In genomic region chr4:46343596-46344260, GRCm38 (mm10) we compare ENCODE assay signal across 8 mouse cellular contexts. TPM values are rescaled to one million over a fixed set of nuclear protein-coding genes. Genes with fewer than 3 reads are reported as not detected.
DNase-seq lines count a peak whose midpoint lies in the region; ATAC-seq lines count a peak whose summit lies in the region.

Gene Foxe1, plus strand, starts transcription at chr4:46343609.

- H3K4me1 ChIP-seq in heart, embryonic 16.5 days (ENCODE audit: control insufficient read depth, insufficient read depth, low read length), result no peaks in the 10 kb centered on the region
- no peaks in the 10 kb centered on the region for H3K4me1 ChIP-seq in brown adipose tissue, adult 24 weeks (ENCODE audit: control insufficient read depth, insufficient read depth, insufficient read length, low read length)
- no peaks in the 10 kb centered on the region; the same call in 1 of the 2 replicates for H3K4me1 ChIP-seq in hindbrain, embryonic 14.5 days (replicated peaks; ENCODE audit: control insufficient read depth, insufficient read depth, low read length)
- peaks cover 24% of the 10 kb centered on the region for H3K4me1 ChIP-seq in midbrain, embryonic 15.5 days

- no peak within 1 kb of the TSS for H3K9ac ChIP-seq in heart, embryonic 16.5 days (ENCODE audit: low read length)
- H3K9ac ChIP-seq in hindbrain, embryonic 14.5 days, result no peak within 1 kb of the TSS
- H3K9ac ChIP-seq in midbrain, embryonic 15.5 days, result no peak within 1 kb of the TSS

- no peak for DNase-seq in heart, postnatal 14 days
- DNase-seq in hindbrain, embryonic 14.5 days (ENCODE audit: low spot score), result no peak
- DNase-seq in adrenal gland, adult 18-20 months (ENCODE audit: low spot score in 2 of 2), result no peak
- no peak for DNase-seq in adrenal gland, postnatal 36 days
- no peak for DNase-seq in adrenal gland, adult 8-10 months

- peak within 1 kb of the TSS; percentile 50 for H3K4me3 ChIP-seq in heart, embryonic 16.5 days (ENCODE audit: low read length)
- peak within 1 kb of the TSS; percentile 43; the same call in 1 of the 2 replicates for H3K4me3 ChIP-seq in brown adipose tissue, adult 24 weeks (ENCODE audit: insufficient read depth, low read depth, low read length)
- H3K4me3 ChIP-seq in hindbrain, embryonic 14.5 days (replicated peaks; ENCODE audit: low read length), result peak within 1 kb of the TSS; percentile 32
- peak within 1 kb of the TSS; percentile 40 for H3K4me3 ChIP-seq in midbrain, embryonic 15.5 days

- H3K27ac ChIP-seq in heart, embryonic 16.5 days (ENCODE audit: low read length), result no peak within 1 kb of the TSS
- H3K27ac ChIP-seq in brown adipose tissue, adult 24 weeks (replicated peaks; ENCODE audit: low read depth, low read length), result no peak within 1 kb of the TSS
- H3K27ac ChIP-seq in hindbrain, embryonic 14.5 days, result no peak within 1 kb of the TSS
- no peak within 1 kb of the TSS for H3K27ac ChIP-seq in midbrain, embryonic 15.5 days

- no peak for ATAC-seq in heart, embryonic 16.5 days (replicated peaks; ENCODE audit: extremely low read depth, insufficient read depth, low FRiP score)
- ATAC-seq in hindbrain, embryonic 14.5 days (ENCODE audit: low FRiP score), result peak; percentile 14; the same call in 1 of the 2 replicates
- peak; percentile 20; the same call in 1 of the 2 replicates for ATAC-seq in midbrain, embryonic 15.5 days (replicated peaks)

- H3K9me3 ChIP-seq in heart, embryonic 16.5 days (replicated peaks; ENCODE audit: control insufficient read depth, low read length), result no peaks in the 10 kb centered on the region
- no peaks in the 10 kb centered on the region for H3K9me3 ChIP-seq in hindbrain, embryonic 14.5 days (ENCODE audit: control insufficient read depth, low read length)
- H3K9me3 ChIP-seq in midbrain, embryonic 15.5 days, result no peaks in the 10 kb centered on the region

- H3K4me2 ChIP-seq in heart, embryonic 16.5 days (ENCODE audit: low read depth, low read length), result peak within 1 kb of the TSS; percentile 61
- H3K4me2 ChIP-seq in hindbrain, embryonic 14.5 days (replicated peaks), result peak within 1 kb of the TSS; percentile 46
- peak within 1 kb of the TSS; percentile 55 for H3K4me2 ChIP-seq in midbrain, embryonic 15.5 days

- no peaks in the 10 kb centered on the region for H3K36me3 ChIP-seq in heart, embryonic 16.5 days (ENCODE audit: control insufficient read depth, insufficient read depth)
- no peaks in the 10 kb centered on the region for H3K36me3 ChIP-seq in hindbrain, embryonic 14.5 days (replicated peaks; ENCODE audit: control insufficient read depth, insufficient read depth)
- no peaks in the 10 kb centered on the region for H3K36me3 ChIP-seq in midbrain, embryonic 15.5 days (replicated peaks)

- H3K27me3 ChIP-seq in heart, embryonic 16.5 days (ENCODE audit: control insufficient read depth, insufficient read depth, low read length), result peaks cover 88% of the 10 kb centered on the region
- peaks cover 98% of the 10 kb centered on the region for H3K27me3 ChIP-seq in hindbrain, embryonic 14.5 days (ENCODE audit: control insufficient read depth, insufficient read depth, low read length)
- H3K27me3 ChIP-seq in midbrain, embryonic 15.5 days (replicated peaks), result peaks cover 93% of the 10 kb centered on the region

- 1% methylated on average over 58 of the region's 70 CpGs for WGBS in heart, embryonic 16.5 days
- 1% methylated on average over 60 of the region's 70 CpGs for WGBS in hindbrain, embryonic 14.5 days
- WGBS in midbrain, embryonic 15.5 days, result 1% methylated on average over 62 of the region's 70 CpGs

- intact Hi-C loops in heart, postnatal 14 days (cut with DNase I), result no loop called here

RNA-seq across cellular contexts. Expression of gene Foxe1, which starts in this region (rescaled TPM):
- not detected in 2 replicates for polyA plus RNA-seq in heart, embryonic 16.5 days (2015; fragmentation: Nextera tagmentation; extraction: Ambion mirVana)
- not detected for total RNA-seq in heart, postnatal 14 days (2021)
- polyA plus RNA-seq in brown adipose tissue, adult 24 weeks (2012; ENCODE audit: insufficient read depth, insufficient read length, missing spikeins), result not detected in 2 replicates
- not detected in 2 replicates for polyA plus RNA-seq in hindbrain, embryonic 14.5 days (2014; fragmentation: Nextera tagmentation; extraction: Ambion mirVana)
- polyA plus RNA-seq in midbrain, embryonic 15.5 days (2015; fragmentation: Nextera tagmentation; extraction: Ambion mirVana), result not detected in 2 replicates
- not detected for total RNA-seq in adrenal gland, adult 18-20 months (2021)
- total RNA-seq in adrenal gland, postnatal 36 days (2021), result not detected
- not detected for total RNA-seq in adrenal gland, adult 8-10 months (2022)

Comparison
In these comparisons a context has a peak if more than half of its experiments do, and no peak if none do; other contexts are left out.
1. Peak in ATAC-seq, H3K4me3 ChIP-seq and H3K4me2 ChIP-seq in hindbrain, embryonic 14.5 days; RNA of the gene not detected or under 1 TPM.
2. Peak in ATAC-seq, H3K4me3 ChIP-seq and H3K4me2 ChIP-seq in midbrain, embryonic 15.5 days; RNA of the gene not detected or under 1 TPM.